Mouse (Mus musculus) cortical plate, adult 2 months (tissue): ENCODE measurements around the gene Cbx5.

Experiments used
- CTCF ChIP-seq: fragments of 200-500 bp; IDR thresholded peaks from 2 replicates; pipeline ENCODE4 v1.5.1; 2011; ENCODE audit warnings: mild to moderate bottlenecking, control low read depth, low read length; ENCODE audit not compliant: insufficient read depth; ENCODE audit errors: extremely low read depth
- POLR2A ChIP-seq: fragments of 200-500 bp; IDR thresholded peaks from 2 replicates; pipeline ENCODE4 v1.6.1; 2011; ENCODE audit warnings: mild to moderate bottlenecking, low read length, control low read depth; ENCODE audit not compliant: insufficient read depth; ENCODE audit errors: extremely low read depth

GRCm38 (mm10) chr15:103147422-103147690 is 92.3 kb downstream of the Cbx5 start:
- TF ChIP-seq POLR2A (no peak), CTCF (no peak)
